Mouse (Mus musculus) left cerebral cortex, adult 6 months (tissue): ENCODE data around the gene Olfr1102. TPM values are rescaled to one million over a fixed set of nuclear protein-coding genes. Genes with fewer than 3 reads are reported as not detected.

Source experiments
- long read RNA-seq, 2 experiments: library from polyadenylated mRNA; unstranded; transcript quantifications; one replicate each; pipeline ENCODE4 v2.0.0; 2019 to 2020
- polyA plus RNA-seq: library from polyadenylated mRNA; unstranded; fragments of <200 nt; fragmentation: Nextera tagmentation; gene quantifications from 2 replicates; pipeline ENCODE4 v1.2.3, GENCODE M21; 2021

Olfr1102 gene
- not detected in 2 replicates for polyA plus RNA-seq
- long read RNA-seq, experiment 1: 0 reads
- long read RNA-seq, experiment 2: 0 reads

GRCm38 (mm10) chr2:86998098-86998497 lies at the start of gene Olfr1102:
TSS of gene Olfr1102 (plus strand) at chr2:86998398.

GRCm38 (mm10) chr2:86960593-86960992 lies 37.6 kb upstream of the Olfr1102 start, which contains the start of gene Olfr1099:
TSS of gene Olfr1099 (minus strand) at chr2:86960693.

GRCm38 (mm10) chr2:86979854-86980253 lies 18.3 kb upstream of the Olfr1102 start, which contains the start of gene Olfr1100:
TSS of gene Olfr1100 (minus strand) at chr2:86979954.

GRCm38 (mm10) chr2:86991121-86991520 lies 7.1 kb upstream of the Olfr1102 start, which contains the start of gene Olfr1101:
TSS of gene Olfr1101 (minus strand) at chr2:86991221.

GRCm38 (mm10) chr2:87026980-87027379 lies 28.8 kb downstream of the Olfr1102 start, which contains the start of gene Olfr1104:
TSS of gene Olfr1104 (minus strand) at chr2:87027080.

GRCm38 (mm10) chr2:87036431-87036830 lies 38.2 kb downstream of the Olfr1102 start, which contains the start of gene Olfr1105:
TSS of gene Olfr1105 (minus strand) at chr2:87036531.

GRCm38 (mm10) chr2:87052173-87052572 lies 54.0 kb downstream of the Olfr1102 start, which contains the start of gene Olfr1106:
TSS of gene Olfr1106 (minus strand) at chr2:87052273.

Other genes with a start within 250 kb of the Olfr1102 start
- gene Olfr1090, start 239.4 kb upstream of the Olfr1102 start, polyA plus RNA-seq: not detected in 2 replicates
- gene Olfr1093, start 215.9 kb upstream of the Olfr1102 start, polyA plus RNA-seq: not detected in 2 replicates
- gene Olfr141, start 188.4 kb upstream of the Olfr1102 start, polyA plus RNA-seq: not detected in 2 replicates
- gene Olfr1094, start 173.7 kb upstream of the Olfr1102 start, polyA plus RNA-seq: not detected in 2 replicates
- gene Olfr1095, start 146.7 kb upstream of the Olfr1102 start, polyA plus RNA-seq: not detected in 2 replicates
- gene Gm13723, start 123.6 kb upstream of the Olfr1102 start, polyA plus RNA-seq: not detected in 2 replicates
- gene Olfr1097, start 106.2 kb upstream of the Olfr1102 start, polyA plus RNA-seq: not detected in 2 replicates
- gene Olfr1098, start 73.9 kb upstream of the Olfr1102 start, polyA plus RNA-seq: not detected in 2 replicates
- gene Olfr1099, start 37.7 kb upstream of the Olfr1102 start, polyA plus RNA-seq: not detected in 2 replicates
- gene Olfr1100, start 18.4 kb upstream of the Olfr1102 start, polyA plus RNA-seq: not detected in 2 replicates
- gene Olfr1101, start 7.2 kb upstream of the Olfr1102 start, polyA plus RNA-seq: not detected in 2 replicates
- not detected in 2 replicates for gene Olfr1104, start 28.7 kb downstream of the Olfr1102 start, polyA plus RNA-seq
- gene Olfr1105, start 38.1 kb downstream of the Olfr1102 start, polyA plus RNA-seq: not detected in 2 replicates
- gene Olfr1106, start 53.9 kb downstream of the Olfr1102 start, polyA plus RNA-seq: not detected in 2 replicates
- gene Olfr1107, start 77.4 kb downstream of the Olfr1102 start, polyA plus RNA-seq: not detected in 2 replicates
- gene Olfr1109, start 97.6 kb downstream of the Olfr1102 start, polyA plus RNA-seq: not detected in 2 replicates
- gene Olfr259, start 116.2 kb downstream of the Olfr1102 start, polyA plus RNA-seq: not detected in 2 replicates
- gene Olfr1110, start 141.9 kb downstream of the Olfr1102 start, polyA plus RNA-seq: not detected in 2 replicates
- gene Olfr1111, start 154.2 kb downstream of the Olfr1102 start, polyA plus RNA-seq: not detected in 2 replicates
- gene Olfr1112, start 189.4 kb downstream of the Olfr1102 start, polyA plus RNA-seq: not detected in 2 replicates
- not detected in 2 replicates for gene Olfr1113, start 210.6 kb downstream of the Olfr1102 start, polyA plus RNA-seq
- gene Olfr1115, start 249.6 kb downstream of the Olfr1102 start, polyA plus RNA-seq: not detected in 2 replicates